21 mouse cellular contexts compared by ENCODE assay signal in genomic region chr3:85455453-85455852, GRCm38 (mm10).
DNase-seq lines count a peak whose midpoint lies in the region; ATAC-seq lines count a peak whose summit lies in the region.
"Had no signal": no experiment of that assay in that cellular context is flagged by ENCODE, and none has a peak within 500 bp of the region (broad histone marks: within the 10 kb centered on the region; RNA-seq: fewer than 3 reads in every experiment).

No protein-coding gene starts in this region.

- no peaks in the 10 kb centered on the region for H3K4me1 ChIP-seq in stomach, embryonic 16.5 days (ENCODE audit: control insufficient read depth, insufficient read depth, low read length)
- H3K4me1 ChIP-seq: embryonic facial prominence, embryonic 10.5 days; embryonic facial prominence, embryonic 12.5 days; forebrain, embryonic 15.5 days had no signal

- H3K27ac ChIP-seq in stomach, embryonic 16.5 days (ENCODE audit: low read length), result no peak overlapping the region
- H3K27ac ChIP-seq: embryonic facial prominence, embryonic 10.5 days; embryonic facial prominence, embryonic 12.5 days; forebrain, embryonic 13.5 days; forebrain, embryonic 15.5 days had no signal

- 0 out of 2 replicates have a peak, but pooled peaks have one; percentile 10 for ATAC-seq in stomach, embryonic 16.5 days (ENCODE audit: insufficient read depth, low FRiP score)
- ATAC-seq: activated CD4-positive, CD25-positive, alpha-beta regulatory T cell, adult 4 months; forebrain, embryonic 13.5 days; forebrain, embryonic 15.5 days; forebrain, postnatal 0 days; Patski had no signal

- H3K9me3 ChIP-seq in stomach, embryonic 16.5 days (replicated peaks; ENCODE audit: control insufficient read depth, low read length), result no peaks in the 10 kb centered on the region
- H3K9me3 ChIP-seq: embryonic facial prominence, embryonic 10.5 days; embryonic facial prominence, embryonic 12.5 days; forebrain, embryonic 13.5 days; forebrain, embryonic 15.5 days; G1E had no signal

- DNase-seq in R1 (ENCODE audit: low read depth, low spot score), result peak; percentile 34
- DNase-seq in layer of hippocampus, postnatal 36 days, result no peak
- no peak for DNase-seq in lung, postnatal 4 days
- no peak for DNase-seq in right cerebral cortex, postnatal 14 days
- DNase-seq: adrenal gland, adult 8-10 months; adrenal gland, postnatal 14 days; adrenal gland, postnatal 36 days; cerebellum, adult 11-12 months; cerebellum, adult 2 months; cerebellum, adult 9-10 months; cerebellum, postnatal 10 days; cerebellum, postnatal 25 days; forebrain, postnatal 0 days had no signal

- H3K4me3 ChIP-seq in stomach, embryonic 16.5 days (replicated peaks; ENCODE audit: low read length), result no peak overlapping the region
- H3K4me3 ChIP-seq: embryonic facial prominence, embryonic 10.5 days; embryonic facial prominence, embryonic 12.5 days; forebrain, embryonic 13.5 days; forebrain, embryonic 15.5 days had no signal

- no peaks in the 10 kb centered on the region for H3K27me3 ChIP-seq in stomach, embryonic 16.5 days (ENCODE audit: control insufficient read depth, insufficient read depth, low read length)
- H3K27me3 ChIP-seq: embryonic facial prominence, embryonic 12.5 days; forebrain, embryonic 13.5 days; forebrain, embryonic 15.5 days had no signal

- H3K9ac ChIP-seq in stomach, embryonic 16.5 days (ENCODE audit: low read length), result no peak overlapping the region
- H3K9ac ChIP-seq: embryonic facial prominence, embryonic 12.5 days; forebrain, embryonic 13.5 days; forebrain, embryonic 15.5 days; forebrain, postnatal 0 days had no signal

- no peaks in the 10 kb centered on the region for H3K36me3 ChIP-seq in stomach, embryonic 16.5 days (ENCODE audit: control insufficient read depth, insufficient read depth, low read length)
- H3K36me3 ChIP-seq: embryonic facial prominence, embryonic 10.5 days; embryonic facial prominence, embryonic 12.5 days; forebrain, embryonic 15.5 days; G1E had no signal

- 52% methylated on average over 3 of the region's 3 CpGs for WGBS in stomach, embryonic 16.5 days

- H3K4me2 ChIP-seq in stomach, embryonic 16.5 days (ENCODE audit: low read depth, low read length), result no peak overlapping the region
- H3K4me2 ChIP-seq: embryonic facial prominence, embryonic 12.5 days; forebrain, embryonic 13.5 days; forebrain, embryonic 15.5 days had no signal
